Mouse (Mus musculus) cortical plate, adult 2 months (tissue): ENCODE results near the gene Eif2d.

Experiments used
- CTCF ChIP-seq: fragments of 200-500 bp; IDR thresholded peaks from 2 replicates; pipeline ENCODE4 v1.5.1; 2011; ENCODE audit warnings: mild to moderate bottlenecking, control low read depth, low read length; ENCODE audit not compliant: insufficient read depth; ENCODE audit errors: extremely low read depth
- POLR2A ChIP-seq: fragments of 200-500 bp; IDR thresholded peaks from 2 replicates; pipeline ENCODE4 v1.6.1; 2011; ENCODE audit warnings: mild to moderate bottlenecking, low read length, control low read depth; ENCODE audit not compliant: insufficient read depth; ENCODE audit errors: extremely low read depth

GRCm38 (mm10) chr1:131206342-131206741, 53.4 kb downstream of the Eif2d start:
- TF ChIP-seq CTCF (no peak), POLR2A (no peak)
